Mouse (Mus musculus) kidney, adult 8-10 months (tissue): ENCODE results near the gene Stxbp1.
"Not testable (repeated sequence)": the region's sequence is repeated elsewhere in the genome, so short reads cannot be mapped to it uniquely, and the experiment has no call there.

ENCODE experiments used
- DNase-seq, 2 experiments: peaks; one replicate each; pipeline ENCODE4 v3.0.0; 2022

Gene Stxbp1

DNA sequence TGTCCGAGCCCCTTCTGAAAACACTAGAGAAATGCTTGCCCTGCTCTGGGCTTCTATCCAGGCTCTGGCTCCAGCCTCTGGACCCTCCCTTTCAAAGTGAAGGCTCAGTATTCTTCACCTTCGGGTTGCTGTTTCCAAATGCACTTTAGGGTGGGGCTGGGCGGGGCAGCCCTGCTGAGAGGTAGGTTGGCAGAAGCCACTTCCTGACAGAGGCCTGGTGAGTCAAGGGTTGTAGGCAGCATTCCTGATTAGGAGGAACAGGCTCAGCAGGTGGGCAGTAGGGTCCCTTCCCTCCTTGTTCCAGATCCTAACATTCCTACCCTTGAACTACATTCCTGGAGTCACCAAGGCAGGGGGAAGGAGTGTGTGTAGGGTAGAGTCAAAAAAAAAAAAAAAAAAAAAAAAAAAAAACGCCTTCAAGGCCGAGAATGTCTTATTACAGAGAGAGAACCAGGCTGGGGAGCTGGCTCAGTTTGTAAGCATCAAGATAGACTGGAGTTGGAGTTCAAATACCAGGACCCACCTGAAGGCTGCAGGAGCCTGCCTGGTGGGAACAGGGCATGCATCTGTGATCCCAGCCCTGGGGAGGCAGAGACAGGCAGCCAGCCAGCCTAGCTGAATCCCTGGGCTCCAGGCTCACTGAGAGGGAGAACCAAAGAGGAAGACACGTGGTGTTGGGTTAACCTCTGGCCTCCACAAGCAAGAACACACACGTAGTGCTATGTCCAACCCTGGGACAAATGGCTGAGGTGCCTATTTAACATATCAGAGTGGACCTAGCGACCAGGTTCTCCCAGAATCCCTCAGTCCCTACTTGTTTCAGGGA, 23.4 kb upstream of the Stxbp1 start:
- DNase-seq = no peak

DNA sequence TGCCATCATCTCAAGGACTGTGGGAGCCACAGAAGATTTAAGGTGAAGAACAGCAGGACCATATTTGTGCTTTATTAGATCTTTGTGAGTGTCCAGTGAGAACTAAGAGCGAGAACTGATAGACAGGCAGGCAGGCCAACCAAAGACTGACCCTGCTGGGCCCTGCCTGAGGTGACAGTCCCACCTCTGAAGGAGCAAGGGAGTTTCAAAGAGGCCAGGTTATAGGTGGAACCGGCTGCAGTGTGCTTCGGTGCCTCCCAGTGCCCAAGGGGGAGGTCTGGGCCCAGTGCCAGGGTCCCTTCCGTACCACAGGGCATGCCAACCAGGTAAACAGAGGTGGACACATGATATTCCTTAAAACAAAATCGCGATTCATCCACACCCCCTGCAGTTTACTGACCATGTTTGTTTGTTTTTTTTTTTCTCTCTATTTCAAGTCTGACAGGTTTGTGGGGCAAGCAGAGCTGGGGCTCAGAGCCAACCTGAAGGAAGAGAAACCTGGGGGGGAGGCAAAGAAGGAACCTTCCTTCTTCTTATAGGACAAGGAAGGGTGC, 22.8 kb upstream of the Stxbp1 start:
- no peak for DNase-seq

GRCm38 (mm10) chr2:32867354-32867753, 20.3 kb upstream of the Stxbp1 start:
- DNase-seq = no peak

- DNase-seq = no peak
Observed at GRCm38 (mm10) chr2:32864755-32865154, 17.7 kb upstream of the Stxbp1 start.

DNA sequence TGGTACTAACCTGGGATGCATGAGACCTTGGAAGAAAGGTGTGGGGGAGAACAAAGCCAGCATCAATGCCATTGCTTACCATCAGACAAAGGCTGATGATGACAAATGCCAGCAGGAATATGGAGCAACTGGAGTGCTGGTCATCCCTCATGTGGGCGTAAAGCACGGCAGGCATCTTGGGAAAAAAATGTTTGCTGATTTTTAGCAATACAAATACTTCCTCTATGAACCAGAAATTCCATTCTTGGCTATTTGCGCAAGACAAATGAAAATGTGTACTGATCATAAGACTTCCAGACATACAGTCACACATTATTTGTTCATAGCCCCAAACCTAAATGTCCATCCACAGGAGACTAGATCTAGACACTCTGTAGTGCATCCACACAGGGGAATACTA, 16.3 kb upstream of the Stxbp1 start:
- no peak for DNase-seq

- no peak for DNase-seq
Observed at GRCm38 (mm10) chr2:32860799-32861198, 13.8 kb upstream of the Stxbp1 start.

GRCm38 (mm10) chr2:32859622-32860012, 12.6 kb upstream of the Stxbp1 start:
- no peak for DNase-seq

- no peak for DNase-seq
Observed at GRCm38 (mm10) chr2:32859010-32859621, 12.1 kb upstream of the Stxbp1 start.

DNA sequence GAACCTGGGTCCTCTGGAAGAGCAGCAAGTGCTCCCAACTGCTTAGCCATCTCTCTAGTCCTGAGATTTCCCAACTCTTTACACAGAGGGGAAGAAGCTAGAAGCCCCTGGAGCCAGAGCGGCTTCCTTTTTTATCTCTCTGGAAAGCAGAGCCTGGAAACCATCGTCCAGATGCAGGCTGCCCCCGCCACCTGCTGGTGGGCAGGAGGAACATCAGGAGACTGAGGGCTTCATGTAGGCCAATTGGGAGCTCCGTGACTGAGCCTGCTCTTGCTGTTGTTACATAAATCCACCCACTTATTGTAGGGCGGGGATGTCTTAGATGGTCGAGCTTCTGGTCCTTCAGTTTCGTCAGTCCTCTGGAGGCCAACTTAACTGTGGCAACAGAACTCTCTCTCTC, 10.5 kb upstream of the Stxbp1 start:
- DNase-seq = peak; percentile 66 to 67

DNA sequence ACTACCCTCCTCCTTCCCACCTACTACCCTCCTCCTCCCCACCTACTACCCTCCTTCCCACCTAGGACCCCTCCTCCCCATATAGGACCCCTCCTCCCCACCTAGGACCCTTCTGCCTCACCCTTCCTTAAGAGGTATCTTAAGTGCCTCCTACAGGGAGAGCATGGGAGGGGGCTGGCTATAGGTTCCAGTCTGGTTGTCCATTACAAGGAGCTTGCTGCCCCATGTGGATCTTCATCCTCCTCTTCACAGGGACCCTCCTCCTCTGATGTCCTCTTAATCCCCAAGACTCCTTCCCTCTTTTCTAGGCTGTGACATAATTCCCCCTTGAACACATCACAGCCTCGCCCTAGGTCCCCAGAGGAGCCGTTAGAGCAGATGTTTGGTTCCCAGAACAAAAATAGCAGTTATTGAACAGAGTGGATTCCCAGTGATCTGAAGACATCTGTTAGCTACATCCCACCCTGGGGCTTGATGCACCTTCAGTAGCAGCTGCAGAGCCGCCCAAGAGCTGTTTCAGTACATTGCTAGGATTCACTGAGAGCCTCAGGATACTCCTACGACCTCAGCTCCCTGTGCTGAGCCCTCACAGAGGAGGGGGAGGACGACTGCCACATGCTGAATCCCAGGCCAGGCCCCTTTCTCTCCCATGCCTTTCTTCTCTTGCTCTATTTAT, 8.9 kb upstream of the Stxbp1 start:
- no peak for DNase-seq

- DNase-seq = no peak
Observed at GRCm38 (mm10) chr2:32855046-32855785, 8.2 kb upstream of the Stxbp1 start.

DNA sequence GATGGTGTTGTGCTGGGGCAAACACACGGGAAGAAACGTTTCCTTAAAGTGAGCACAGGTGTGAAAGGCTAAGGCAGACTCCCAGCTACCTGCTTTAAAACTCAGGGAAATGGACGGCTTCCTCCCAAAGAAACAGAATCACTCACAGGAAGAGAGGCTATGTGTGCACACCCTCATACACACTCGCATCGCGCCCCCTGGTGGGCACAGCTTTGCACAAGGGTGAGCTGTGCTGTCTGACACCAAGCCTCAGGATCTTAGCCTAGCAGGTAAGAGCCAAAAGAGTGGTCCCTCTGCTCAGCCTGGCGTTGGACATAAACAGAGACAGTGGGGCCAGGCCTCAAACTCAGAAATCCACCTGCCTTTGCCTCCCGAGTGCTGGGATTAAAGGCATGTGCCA, 7.2 kb upstream of the Stxbp1 start:
- DNase-seq = peak; percentile 80 to 93

- not testable (repeated sequence) for DNase-seq
Observed at GRCm38 (mm10) chr2:32853716-32854115, 6.7 kb upstream of the Stxbp1 start.

- peak; percentile 45 to 48 for DNase-seq
Observed at GRCm38 (mm10) chr2:32852156-32852555, 5.1 kb upstream of the Stxbp1 start.

GRCm38 (mm10) chr2:32847468-32847821, 400 bp upstream of the Stxbp1 start:
- no peak for DNase-seq

- peak; percentile 31 to 32 for DNase-seq
Observed at GRCm38 (mm10) chr2:32846101-32846804, 792 bp downstream of the Stxbp1 start.

GRCm38 (mm10) chr2:32845572-32846100, 1.4 kb downstream of the Stxbp1 start:
- no peak for DNase-seq

DNA sequence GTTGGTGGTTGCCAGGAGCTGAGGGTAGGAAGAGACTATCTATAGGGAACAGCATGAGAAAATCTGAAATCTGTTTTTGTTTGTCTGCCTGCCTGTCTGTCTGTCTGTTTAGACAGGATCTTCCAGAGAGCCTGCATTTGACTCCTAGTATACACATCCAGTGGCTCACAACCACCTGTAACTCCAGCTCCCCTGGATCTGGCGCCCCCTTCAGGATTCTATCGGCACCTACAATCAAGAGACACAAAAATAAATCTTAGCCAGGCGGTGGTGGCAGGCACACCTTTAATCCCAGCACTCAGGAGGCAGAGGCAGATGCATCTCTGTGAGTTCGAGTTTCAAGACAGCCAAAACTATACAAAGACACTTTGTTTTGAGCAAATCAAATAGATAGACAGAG, 4.5 kb downstream of the Stxbp1 start:
- no peak for DNase-seq

- DNase-seq = no peak
Observed at GRCm38 (mm10) chr2:32841099-32841498, 5.9 kb downstream of the Stxbp1 start.

GRCm38 (mm10) chr2:32839261-32839660, 7.8 kb downstream of the Stxbp1 start:
- no peak for DNase-seq

DNA sequence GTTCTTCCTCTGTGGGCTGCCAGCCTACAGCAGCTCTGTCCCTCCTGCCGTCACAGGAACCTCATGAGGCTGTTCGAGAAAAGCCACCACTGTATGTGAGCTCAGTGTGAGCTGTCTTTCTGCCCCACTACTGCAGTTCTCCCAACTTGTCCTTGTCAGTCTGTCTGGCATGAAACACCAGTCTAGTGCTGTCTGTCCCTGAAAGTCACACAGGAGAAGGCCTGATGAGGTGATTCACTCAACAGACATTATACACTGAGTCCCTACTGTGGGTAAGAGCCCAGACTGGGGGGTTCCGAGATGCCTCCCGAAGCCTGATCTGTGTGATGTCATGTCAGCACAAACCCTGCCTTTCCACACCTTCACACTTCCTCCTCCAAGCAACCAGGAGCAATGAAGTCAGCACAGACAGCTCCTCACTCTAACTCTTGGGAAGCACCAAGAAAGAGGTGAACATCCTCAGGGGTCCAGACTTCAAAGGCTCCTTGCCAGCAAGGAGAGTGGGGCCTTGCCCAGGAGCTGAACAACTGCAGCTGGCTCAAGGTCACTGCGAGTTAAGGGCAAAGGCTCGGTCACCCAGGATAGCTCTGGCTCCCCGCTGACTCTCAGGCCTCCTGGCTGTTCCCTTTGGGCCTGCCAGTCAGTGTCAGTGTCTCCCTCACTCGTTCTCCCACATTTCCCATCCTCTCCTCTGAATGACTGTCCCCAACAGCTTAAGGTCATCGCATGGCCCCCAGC, 8.7 kb downstream of the Stxbp1 start:
- DNase-seq = no peak
